Mouse (Mus musculus) embryonic facial prominence, embryonic 12.5 days (tissue): ENCODE measurements at regions not wholly inside any gene's neighbourhood (a gene's known extent, or its start where the extent isn't known, plus 50 kb on each side); places are given as distances from the start of the nearest gene placed in this dataset.
"Not testable (repeated sequence)": the region's sequence is repeated elsewhere in the genome, so short reads cannot be mapped to it uniquely, and the experiment has no call there.

ENCODE experiments used
- ATAC-seq: fragments of 200-750 bp; cut with Nextera tagmentation; 2 replicates; pipeline ENCODE4 v1.8.0; 2017; ENCODE audit not compliant: insufficient number of reproducible peaks, insufficient read depth, low FRiP score, low TSS enrichment
- H3K27ac ChIP-seq: fragments of 300-500 bp; sonication (generic); 2 replicates; pipeline ENCODE4 v1.5.1; 2016; ENCODE audit warnings: mild to moderate bottlenecking
- H3K27me3 ChIP-seq: fragments of 300-500 bp; sonication (generic); 2 replicates; pipeline ENCODE4 v1.6.1; 2016; ENCODE audit warnings: mild to moderate bottlenecking, moderate library complexity
- H3K36me3 ChIP-seq: fragments of 300-500 bp; sonication (generic); 2 replicates; pipeline ENCODE4 v1.6.1; 2016; ENCODE audit warnings: mild to moderate bottlenecking
- H3K4me1 ChIP-seq: fragments of 300-500 bp; sonication (generic); 2 replicates; pipeline ENCODE4 v1.6.1; 2016
- H3K4me2 ChIP-seq: fragments of 300-500 bp; sonication (generic); replicated peaks from 2 replicates; pipeline ENCODE4 v1.6.1; 2016; ENCODE audit warnings: mild to moderate bottlenecking, moderate library complexity
- H3K4me3 ChIP-seq: fragments of 300-500 bp; sonication (generic); 2 replicates; pipeline ENCODE4 v1.5.1; 2016; ENCODE audit warnings: mild to moderate bottlenecking
- H3K9ac ChIP-seq: fragments of 300-500 bp; sonication (generic); 2 replicates; pipeline ENCODE4 v1.6.1; 2016; ENCODE audit warnings: mild to moderate bottlenecking, moderate library complexity
- H3K9me3 ChIP-seq: fragments of 300-500 bp; sonication (generic); 2 replicates; pipeline ENCODE4 v1.6.1; 2016; ENCODE audit warnings: mild to moderate bottlenecking, moderate library complexity
- WGBS: fragments of 180-500 bp; shearing (Covaris S2); methylation state at CpG from one replicate; pipeline ENCODE4 v1.1.7; 2016; 5-methylcytosine and 5-hydroxymethylcytosine counted together

DNA sequence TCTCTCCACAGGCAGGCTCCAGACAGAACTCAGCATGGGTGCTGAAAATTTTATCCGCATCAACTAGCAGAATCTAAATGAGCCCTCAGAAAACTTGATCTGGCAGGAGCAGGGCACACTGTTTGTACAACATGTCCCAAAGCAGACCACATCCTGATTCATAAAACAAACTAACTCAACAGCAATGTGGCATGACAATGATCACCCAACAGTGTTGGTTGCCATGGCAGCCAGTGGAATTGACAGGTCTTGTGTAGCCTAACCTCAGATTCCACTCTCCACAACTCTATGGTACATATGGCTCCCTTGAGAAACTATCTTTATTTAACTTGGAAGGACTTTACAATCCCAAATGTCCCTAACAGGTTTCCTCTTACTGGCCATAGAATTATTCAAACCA lies 82.3 kb upstream of the Adtrp start:
- no peak overlapping the region for H3K27ac ChIP-seq
- no peak overlapping the region for H3K9ac ChIP-seq
- no peak overlapping the region for H3K4me3 ChIP-seq
- H3K4me1 ChIP-seq, result no peaks in the 10 kb centered on the region
- no peaks in the 10 kb centered on the region for H3K27me3 ChIP-seq
- no peak for ATAC-seq
- no peaks in the 10 kb centered on the region for H3K9me3 ChIP-seq
- H3K36me3 ChIP-seq, result no peaks in the 10 kb centered on the region
- 81% methylated on average over 1 of the region's 1 CpGs for WGBS
- no peak overlapping the region for H3K4me2 ChIP-seq

DNA sequence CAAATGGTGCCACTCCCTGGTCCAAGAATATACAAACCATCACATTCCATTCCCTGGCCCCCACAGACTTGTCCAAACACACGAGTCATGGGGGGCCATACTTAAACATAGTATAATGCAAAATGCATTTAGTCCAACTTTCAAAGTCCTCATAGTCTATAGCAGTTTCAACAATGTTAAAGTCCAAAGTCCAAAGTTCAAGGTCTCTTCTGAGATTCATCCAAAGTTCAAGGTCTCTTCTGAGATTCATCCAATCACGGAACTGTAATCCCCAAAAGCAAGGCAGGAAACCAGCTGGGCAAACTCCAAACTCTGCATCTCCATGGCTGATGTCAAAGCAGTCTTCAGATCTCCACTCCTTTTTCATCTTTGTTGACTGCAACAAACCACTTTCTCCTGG lies 78.4 kb upstream of the Adtrp start:
- H3K36me3 ChIP-seq, H3K4me1 ChIP-seq, H3K27me3 ChIP-seq, H3K4me3 ChIP-seq, H3K9me3 ChIP-seq, ATAC-seq, H3K9ac ChIP-seq, H3K27ac ChIP-seq, H3K4me2 ChIP-seq: not testable (repeated sequence)
- WGBS, result 85% methylated on average over 2 of the region's 2 CpGs

DNA sequence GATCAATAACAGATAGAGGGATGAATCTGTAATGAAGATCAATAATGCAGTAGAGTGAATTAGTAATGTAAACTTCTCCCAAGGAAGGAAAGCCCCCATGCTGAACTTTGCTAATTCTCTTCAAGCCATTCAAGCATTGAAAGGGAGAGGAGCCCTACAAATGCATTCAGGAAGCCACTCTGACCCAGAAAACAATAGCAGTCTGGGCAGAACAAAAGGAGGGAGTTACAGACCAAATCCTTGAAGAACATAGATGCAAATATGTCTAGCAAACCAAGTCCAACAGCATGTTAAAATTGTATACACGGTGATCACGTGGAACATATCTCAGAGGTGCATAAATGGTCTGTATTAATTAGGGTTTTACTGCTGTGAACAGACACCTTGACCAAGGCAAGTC lies 77.7 kb upstream of the Adtrp start:
- Histone ChIP-seq H3K9ac (no peak overlapping the region), H3K4me2 (no peak overlapping the region), H3K27me3 (no peaks in the 10 kb centered on the region), H3K4me3 (no peak overlapping the region), H3K9me3 (no peaks in the 10 kb centered on the region), H3K27ac (no peak overlapping the region), H3K4me1 (no peaks in the 10 kb centered on the region), H3K36me3 (no peaks in the 10 kb centered on the region)
- ATAC-seq, result no peak
- 49% methylated on average over 2 of the region's 2 CpGs for whole genome bisulfite sequencing

- H3K27me3 ChIP-seq, result no peaks in the 10 kb centered on the region
- H3K36me3 ChIP-seq, result no peaks in the 10 kb centered on the region
- H3K4me2 ChIP-seq, result no peak overlapping the region
- H3K9ac ChIP-seq, result no peak overlapping the region
- ATAC-seq, result no peak
- no peaks in the 10 kb centered on the region for H3K9me3 ChIP-seq
- 82% methylated on average over 6 of the region's 6 CpGs for WGBS
- H3K27ac ChIP-seq, result no peak overlapping the region
- no peak overlapping the region for H3K4me3 ChIP-seq
- no peaks in the 10 kb centered on the region for H3K4me1 ChIP-seq
Measured at GRCm38 (mm10) chr13:41921178-41921577, 73.7 kb upstream of the Adtrp start.

GRCm38 (mm10) chr13:41918525-41918924 lies 71.0 kb upstream of the Adtrp start:
- ATAC-seq, result no peak
- H3K36me3 ChIP-seq, result no peaks in the 10 kb centered on the region
- H3K4me1 ChIP-seq, result no peaks in the 10 kb centered on the region
- no peaks in the 10 kb centered on the region for H3K9me3 ChIP-seq
- no peak overlapping the region for H3K4me2 ChIP-seq
- 32% methylated on average over 5 of the region's 5 CpGs for WGBS
- H3K27me3 ChIP-seq, result no peaks in the 10 kb centered on the region
- H3K27ac ChIP-seq, result no peak overlapping the region
- H3K9ac ChIP-seq, result no peak overlapping the region
- H3K4me3 ChIP-seq, result no peak overlapping the region

- H3K4me3 ChIP-seq, H3K4me2 ChIP-seq, H3K9me3 ChIP-seq, H3K9ac ChIP-seq, ATAC-seq, H3K36me3 ChIP-seq, H3K4me1 ChIP-seq, H3K27me3 ChIP-seq, H3K27ac ChIP-seq: not testable (repeated sequence)
- 84% methylated on average over 9 of the region's 9 CpGs for WGBS
Measured at GRCm38 (mm10) chr13:41915816-41916215, 68.3 kb upstream of the Adtrp start.

DNA sequence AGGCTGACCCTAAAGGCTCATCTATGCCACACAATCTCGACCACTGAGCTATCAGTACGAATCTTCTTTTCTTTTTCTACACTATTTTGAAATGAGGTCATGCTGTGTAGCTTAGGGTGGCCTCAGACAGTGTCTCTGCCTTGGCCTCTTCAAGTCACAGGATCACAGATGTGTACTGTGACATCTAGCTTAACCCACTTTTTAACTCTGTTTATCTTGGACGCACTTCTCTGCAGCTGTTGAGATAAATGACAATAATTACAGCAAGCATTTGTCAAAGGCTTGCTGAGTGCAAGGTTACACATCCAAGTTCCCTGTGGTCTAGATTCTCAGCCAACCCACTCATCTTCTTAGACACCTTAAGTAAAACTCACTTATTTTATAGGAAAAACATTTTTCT lies 63.3 kb upstream of the Adtrp start:
- 65% methylated on average over 3 of the region's 3 CpGs for WGBS
- H3K9me3 ChIP-seq, result no peaks in the 10 kb centered on the region

DNA sequence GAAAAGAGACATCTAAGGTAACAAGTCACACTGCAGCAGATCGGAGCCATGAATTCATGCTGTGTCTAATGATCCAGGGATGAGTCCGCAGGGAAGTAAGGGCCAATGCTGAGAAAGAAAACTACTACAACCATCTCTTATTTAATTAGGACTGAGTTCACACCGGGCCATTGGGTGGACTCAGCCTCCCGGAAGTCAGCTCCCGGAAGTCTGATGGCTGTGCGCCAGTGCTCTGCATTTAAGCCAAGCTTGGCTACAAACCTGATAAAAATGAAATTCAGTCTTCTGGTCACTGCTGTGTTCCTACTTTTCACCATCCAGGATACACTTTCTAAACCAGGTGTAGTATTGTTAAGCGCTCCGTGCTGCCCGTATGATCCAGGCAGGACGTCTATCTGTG lies 62.8 kb upstream of the Adtrp start:
- no peaks in the 10 kb centered on the region for H3K4me1 ChIP-seq
- WGBS, result 93% methylated on average over 10 of the region's 10 CpGs
- no peaks in the 10 kb centered on the region for H3K36me3 ChIP-seq
- H3K27me3 ChIP-seq, result no peaks in the 10 kb centered on the region
- H3K9me3 ChIP-seq, result no peaks in the 10 kb centered on the region
- no peak overlapping the region for H3K27ac ChIP-seq
- ATAC-seq, result no peak
- H3K9ac ChIP-seq, result no peak overlapping the region
- no peak overlapping the region for H3K4me2 ChIP-seq
- no peak overlapping the region for H3K4me3 ChIP-seq

More for the DNA sequence above, 63.3 kb upstream of the Adtrp start:
- no peak for ATAC-seq
- Histone ChIP-seq H3K27ac (no peak overlapping the region), H3K36me3 (no peaks in the 10 kb centered on the region), H3K9ac (no peak overlapping the region), H3K4me3 (no peak overlapping the region), H3K4me2 (no peak overlapping the region), H3K4me1 (no peaks in the 10 kb centered on the region), H3K27me3 (no peaks in the 10 kb centered on the region)

GRCm38 (mm10) chr13:41907027-41907426 lies 59.5 kb upstream of the Adtrp start:
- Histone ChIP-seq H3K27me3 (no peaks in the 10 kb centered on the region), H3K9ac (no peak overlapping the region), H3K36me3 (no peaks in the 10 kb centered on the region), H3K27ac (no peak overlapping the region), H3K9me3 (no peaks in the 10 kb centered on the region), H3K4me2 (no peak overlapping the region), H3K4me3 (no peak overlapping the region), H3K4me1 (no peaks in the 10 kb centered on the region)
- WGBS, result 84% methylated on average over 2 of the region's 2 CpGs
- no peak for ATAC-seq

DNA sequence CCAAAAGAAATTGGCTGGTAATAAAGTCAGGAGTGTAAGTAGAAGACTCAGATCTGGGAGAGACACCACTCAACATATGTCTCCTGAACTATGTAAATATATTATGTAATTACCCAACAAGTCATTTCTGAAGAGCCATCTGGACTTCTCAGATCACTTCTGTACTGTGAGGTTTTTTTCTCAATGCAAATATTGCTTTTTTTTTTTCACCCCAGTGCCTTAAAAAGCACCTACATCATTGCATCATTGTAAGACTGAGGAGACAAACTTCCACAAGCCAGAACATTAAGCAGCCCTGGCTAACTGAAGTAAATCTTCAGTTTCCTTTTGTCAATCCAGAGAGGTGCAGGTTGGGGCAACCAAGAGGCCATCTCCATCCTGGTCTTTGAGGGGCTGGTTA lies 55.8 kb upstream of the Adtrp start:
- Histone ChIP-seq H3K4me2 (no peak overlapping the region), H3K36me3 (no peaks in the 10 kb centered on the region), H3K9ac (no peak overlapping the region), H3K27ac (no peak overlapping the region), H3K27me3 (no peaks in the 10 kb centered on the region), H3K4me1 (no peaks in the 10 kb centered on the region), H3K9me3 (no peaks in the 10 kb centered on the region), H3K4me3 (no peak overlapping the region)
- ATAC-seq, result no peak

GRCm38 (mm10) chr13:41899837-41900463 lies 52.5 kb upstream of the Adtrp start:
- Histone ChIP-seq H3K27ac (no peak overlapping the region), H3K36me3 (no peaks in the 10 kb centered on the region), H3K4me1 (no peaks in the 10 kb centered on the region), H3K9ac (no peak overlapping the region), H3K9me3 (no peaks in the 10 kb centered on the region), H3K4me2 (no peak overlapping the region), H3K27me3 (no peaks in the 10 kb centered on the region), H3K4me3 (no peak overlapping the region)
- ATAC-seq, result no peak
- WGBS, result 87% methylated on average over 13 of the region's 13 CpGs

DNA sequence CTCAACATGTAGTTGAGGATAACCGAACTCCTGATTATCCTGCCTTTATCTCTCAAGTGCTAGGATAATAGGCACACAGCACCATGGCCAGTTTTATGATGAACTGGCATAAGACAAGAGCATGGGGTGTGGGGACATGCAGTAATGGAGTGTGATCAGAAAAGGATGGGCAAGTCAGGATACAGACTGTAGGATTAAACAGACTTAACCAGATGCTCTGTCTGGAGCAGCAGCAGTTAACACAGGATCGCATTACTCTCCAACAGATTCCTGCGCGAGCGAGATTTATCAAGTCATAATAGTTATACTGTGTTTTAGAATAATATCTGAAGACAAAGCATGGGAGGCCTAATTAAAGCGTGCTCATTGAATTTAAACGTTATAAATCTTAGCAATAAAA lies 51.8 kb upstream of the Adtrp start:
- no peaks in the 10 kb centered on the region for H3K4me1 ChIP-seq
- no peak overlapping the region for H3K27ac ChIP-seq
- no peak overlapping the region for H3K4me3 ChIP-seq
- H3K36me3 ChIP-seq, result no peaks in the 10 kb centered on the region
- no peaks in the 10 kb centered on the region for H3K27me3 ChIP-seq
- H3K9me3 ChIP-seq, result no peaks in the 10 kb centered on the region
- no peak overlapping the region for H3K9ac ChIP-seq
- H3K4me2 ChIP-seq, result no peak overlapping the region
- ATAC-seq, result no peak
- 78% methylated on average over 7 of the region's 7 CpGs for WGBS
